Mouse (Mus musculus) midbrain, embryonic 13.5 days (tissue): ENCODE measurements around the gene Arhgap20. TPM values are rescaled to one million over a fixed set of nuclear protein-coding genes. Genes with fewer than 3 reads are reported as not detected.

Experiments used
- ATAC-seq: fragments of 200-750 bp; cut with Nextera tagmentation; 2 replicates; pipeline ENCODE4 v1.8.0; 2017; ENCODE audit warnings: mild to moderate bottlenecking, moderate TSS enrichment, moderate library complexity
- H3K27ac ChIP-seq: fragments of 300-500 bp; sonication (generic); 2 replicates; pipeline ENCODE4 v1.5.1; 2015; ENCODE audit warnings: inconsistent platforms, mild to moderate bottlenecking, moderate library complexity
- H3K27me3 ChIP-seq: fragments of 300-500 bp; sonication (generic); 2 replicates; pipeline ENCODE4 v1.6.1; 2015; ENCODE audit warnings: mild to moderate bottlenecking, inconsistent platforms
- H3K36me3 ChIP-seq: fragments of 300-500 bp; sonication (generic); 2 replicates; pipeline ENCODE4 v1.6.1; 2015; ENCODE audit warnings: mild to moderate bottlenecking, inconsistent platforms
- H3K4me1 ChIP-seq: fragments of 300-500 bp; sonication (generic); replicated peaks from 2 replicates; pipeline ENCODE4 v1.6.1; 2015; ENCODE audit warnings: inconsistent platforms
- H3K4me2 ChIP-seq: fragments of 300-500 bp; sonication (generic); replicated peaks from 2 replicates; pipeline ENCODE4 v1.6.1; 2015; ENCODE audit warnings: moderate library complexity, mild to moderate bottlenecking, inconsistent platforms
- H3K4me3 ChIP-seq: fragments of 300-500 bp; sonication (generic); replicated peaks from 2 replicates; pipeline ENCODE4 v1.5.1; 2015; ENCODE audit warnings: mild to moderate bottlenecking, inconsistent platforms
- H3K9ac ChIP-seq: fragments of 300-500 bp; sonication (generic); replicated peaks from 2 replicates; pipeline ENCODE4 v1.6.1; 2015; ENCODE audit warnings: mild to moderate bottlenecking, inconsistent platforms
- H3K9me3 ChIP-seq: fragments of 300-500 bp; sonication (generic); 2 replicates; pipeline ENCODE4 v1.6.1; 2016; ENCODE audit warnings: mild to moderate bottlenecking, inconsistent platforms
- WGBS: fragments of 180-500 bp; shearing (Covaris S2); methylation state at CpG from one replicate; pipeline ENCODE4 v1.1.7; 2015; 5-methylcytosine and 5-hydroxymethylcytosine counted together
- polyA plus RNA-seq: library from polyadenylated mRNA; unstranded; fragments of >200 nt; fragmentation: Nextera tagmentation; extraction: Ambion mirVana; gene quantifications from 2 replicates; pipeline ENCODE4 v1.2.1, GENCODE M21; 2015

Arhgap20 gene
- polyA plus RNA-seq, 1 experiment from 2014 or later: 11.6 TPM

DNA sequence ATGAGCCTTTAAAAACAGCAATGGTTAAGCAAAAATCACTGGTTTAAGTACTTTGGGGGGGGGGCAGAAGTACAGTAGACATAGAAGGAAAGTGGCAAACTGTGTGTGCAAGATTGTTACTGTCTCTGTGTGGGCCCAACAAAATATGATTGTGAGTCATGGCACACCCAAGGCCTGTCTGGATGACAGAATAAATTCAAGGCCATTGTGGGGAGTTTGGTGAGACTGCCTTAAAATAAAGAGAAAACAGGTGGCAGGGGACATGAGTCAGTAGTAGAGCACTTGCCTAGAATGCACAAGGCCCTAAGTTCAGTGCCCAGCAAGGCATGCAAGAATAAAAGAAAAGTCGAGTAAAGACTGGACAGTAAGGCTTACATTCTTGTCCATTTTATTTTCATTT, 47.8 kb downstream of the Arhgap20 start:
- Histone ChIP-seq H3K4me2 (no peak overlapping the region), H3K4me3 (no peak overlapping the region), H3K4me1 (no peaks in the 10 kb centered on the region), H3K27me3 (no peaks in the 10 kb centered on the region), H3K36me3 (no peaks in the 10 kb centered on the region), H3K9ac (no peak overlapping the region), H3K9me3 (no peaks in the 10 kb centered on the region), H3K27ac (no peak overlapping the region)
- ATAC-seq: no peak
- 81% methylated on average over 1 of the region's 1 CpGs for WGBS

GRCm38 (mm10) chr9:51824516-51824915, 59.4 kb downstream of the Arhgap20 start:
- no peak overlapping the region for H3K9ac ChIP-seq
- H3K9me3 ChIP-seq: no peaks in the 10 kb centered on the region
- no peaks in the 10 kb centered on the region for H3K4me1 ChIP-seq
- no peak overlapping the region for H3K4me3 ChIP-seq
- H3K27ac ChIP-seq: no peak overlapping the region
- WGBS: 81% methylated on average over 7 of the region's 7 CpGs
- no peak overlapping the region for H3K4me2 ChIP-seq
- no peak for ATAC-seq
- no peaks in the 10 kb centered on the region for H3K27me3 ChIP-seq
- H3K36me3 ChIP-seq: no peaks in the 10 kb centered on the region

DNA sequence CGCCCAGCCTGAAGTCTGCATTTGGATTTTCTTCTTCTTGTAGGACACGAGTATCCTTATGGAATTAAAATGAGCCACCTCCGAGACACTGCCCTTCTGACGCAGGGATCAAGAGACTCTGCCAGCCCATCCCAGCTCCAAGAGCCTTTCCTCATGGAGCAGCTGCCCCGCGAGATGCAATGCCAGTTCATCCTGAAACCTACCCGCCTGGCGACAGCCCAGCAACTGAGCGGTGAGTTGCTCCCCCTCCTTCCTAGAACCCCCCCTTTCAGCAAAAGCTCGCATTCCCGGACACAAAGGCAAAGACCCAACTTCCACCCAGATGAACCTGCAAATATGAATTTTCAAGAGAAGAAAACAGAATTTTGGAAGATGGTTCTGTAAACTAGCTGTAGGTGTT, 66.5 kb downstream of the Arhgap20 start:
- no peak overlapping the region for H3K4me3 ChIP-seq
- ATAC-seq: no peak
- H3K4me1 ChIP-seq: no peaks in the 10 kb centered on the region
- H3K36me3 ChIP-seq: no peaks in the 10 kb centered on the region
- WGBS: 68% methylated on average over 11 of the region's 11 CpGs
- H3K27ac ChIP-seq: no peak overlapping the region
- H3K4me2 ChIP-seq: no peak overlapping the region
- H3K27me3 ChIP-seq: no peaks in the 10 kb centered on the region
- H3K9ac ChIP-seq: no peak overlapping the region
- no peaks in the 10 kb centered on the region for H3K9me3 ChIP-seq

DNA sequence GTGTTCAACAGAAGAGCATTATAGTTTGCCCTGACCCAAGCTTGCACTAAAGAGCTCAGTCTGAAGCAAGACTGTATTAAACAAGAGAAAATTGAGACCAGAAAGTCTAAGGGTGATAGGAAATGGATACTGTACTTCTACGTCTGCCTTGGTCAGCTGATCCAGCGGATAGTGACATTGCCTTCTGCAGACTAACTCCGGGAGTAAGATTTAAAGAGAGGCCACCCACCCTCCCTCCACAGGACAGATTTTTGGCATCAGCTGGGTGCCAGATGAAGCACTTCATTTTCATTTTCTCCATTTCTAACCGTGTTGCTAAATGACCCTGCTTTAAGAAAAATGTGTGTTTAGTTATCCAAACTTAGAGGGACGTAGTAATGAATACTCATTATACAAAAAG, 67.2 kb downstream of the Arhgap20 start:
- 89% methylated on average over 5 of the region's 5 CpGs for WGBS
- no peak for ATAC-seq

DNA sequence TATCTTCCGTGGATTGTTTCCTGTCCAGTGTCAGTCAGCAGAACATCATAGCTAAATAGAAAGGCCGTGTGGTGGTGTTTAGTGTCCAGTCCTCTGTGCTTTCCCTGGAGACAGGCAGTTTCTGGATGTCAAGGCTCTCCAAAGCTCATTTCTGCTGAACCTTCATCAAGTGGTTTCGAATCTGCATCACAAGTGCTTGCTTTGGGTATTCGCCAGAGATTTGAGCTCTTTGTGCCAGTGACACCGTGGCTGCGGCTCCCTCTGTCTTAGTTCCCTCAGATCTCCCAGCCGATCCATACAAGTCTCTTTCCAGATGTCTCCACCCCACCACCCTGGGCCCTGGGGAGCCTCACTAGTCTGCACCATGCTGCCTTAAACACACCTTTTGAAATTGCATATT, 72.6 kb downstream of the Arhgap20 start:
- Histone ChIP-seq H3K4me3 (no peak overlapping the region), H3K4me1 (no peaks in the 10 kb centered on the region), H3K9ac (no peak overlapping the region), H3K9me3 (no peaks in the 10 kb centered on the region), H3K27me3 (no peaks in the 10 kb centered on the region), H3K36me3 (no peaks in the 10 kb centered on the region), H3K4me2 (no peak overlapping the region), H3K27ac (no peak overlapping the region)
- ATAC-seq: no peak
- 65% methylated on average over 7 of the region's 7 CpGs for WGBS

More for the DNA sequence above, 67.2 kb downstream of the Arhgap20 start:
- no peak overlapping the region for H3K9ac ChIP-seq
- H3K27me3 ChIP-seq: no peaks in the 10 kb centered on the region
- H3K36me3 ChIP-seq: no peaks in the 10 kb centered on the region
- H3K27ac ChIP-seq: no peak overlapping the region
- H3K9me3 ChIP-seq: no peaks in the 10 kb centered on the region
- no peaks in the 10 kb centered on the region for H3K4me1 ChIP-seq
- H3K4me2 ChIP-seq: no peak overlapping the region
- H3K4me3 ChIP-seq: no peak overlapping the region

- Histone ChIP-seq H3K4me3 (no peak overlapping the region), H3K27ac (no peak overlapping the region), H3K9ac (no peak overlapping the region), H3K36me3 (no peaks in the 10 kb centered on the region), H3K27me3 (no peaks in the 10 kb centered on the region), H3K9me3 (no peaks in the 10 kb centered on the region), H3K4me1 (no peaks in the 10 kb centered on the region), H3K4me2 (no peak overlapping the region)
- ATAC-seq: no peak
- WGBS: 53% methylated on average over 4 of the region's 4 CpGs
Measured at GRCm38 (mm10) chr9:51843216-51843615, 78.1 kb downstream of the Arhgap20 start.

DNA sequence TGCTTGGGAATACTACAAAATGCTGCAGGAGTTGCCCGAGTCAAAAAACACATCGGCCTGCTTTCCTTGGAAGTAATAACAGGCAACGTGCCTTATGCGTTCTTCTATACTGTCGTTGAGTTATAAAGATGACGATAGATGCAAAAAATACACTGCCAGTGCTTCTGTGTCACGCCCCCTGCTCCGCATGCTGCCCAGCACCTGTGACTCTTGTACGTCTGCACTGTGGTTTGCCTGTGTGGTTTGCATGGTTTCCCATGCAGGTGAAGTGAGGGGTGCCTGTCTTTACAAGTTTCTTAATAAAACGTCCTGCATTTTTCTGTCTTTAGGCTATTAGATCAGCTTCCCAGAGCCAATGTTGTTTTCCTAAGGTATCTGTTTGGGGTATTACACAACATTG, 80.7 kb downstream of the Arhgap20 start:
- peaks cover 11% of the 10 kb centered on the region; the same call in 1 of the 2 replicates for H3K36me3 ChIP-seq
- H3K4me1 ChIP-seq: no peaks in the 10 kb centered on the region
- H3K27me3 ChIP-seq: no peaks in the 10 kb centered on the region
- WGBS: 91% methylated on average over 10 of the region's 10 CpGs
- H3K9me3 ChIP-seq: no peaks in the 10 kb centered on the region
- H3K4me2 ChIP-seq: no peak overlapping the region
- H3K9ac ChIP-seq: no peak overlapping the region
- no peak overlapping the region for H3K27ac ChIP-seq
- H3K4me3 ChIP-seq: no peak overlapping the region
- ATAC-seq: no peak

DNA sequence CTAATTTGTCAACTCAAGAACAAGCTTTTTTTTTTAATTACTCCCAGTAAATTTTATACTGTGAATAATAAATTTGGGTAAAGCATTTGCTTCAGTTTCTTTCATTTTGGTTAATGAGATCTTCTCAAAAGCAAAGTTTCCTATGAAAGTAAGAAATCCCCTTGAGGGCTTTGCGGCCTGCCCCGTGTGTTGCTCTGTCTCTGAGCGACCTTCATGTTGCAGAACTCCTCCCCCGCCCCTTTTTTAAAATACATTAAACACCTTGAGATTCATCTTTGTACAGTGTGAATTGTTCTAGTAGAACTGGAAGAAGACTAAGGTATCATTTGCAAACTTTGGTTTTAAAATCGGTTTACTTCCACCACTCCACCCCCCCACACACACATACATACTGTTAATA, 88.6 kb downstream of the Arhgap20 start:
- Histone ChIP-seq H3K27me3 (no peaks in the 10 kb centered on the region), H3K9me3 (no peaks in the 10 kb centered on the region), H3K9ac (no peak overlapping the region), H3K4me3 (no peak overlapping the region), H3K36me3 (peaks cover 11% of the 10 kb centered on the region; the same call in 1 of the 2 replicates), H3K4me2 (no peak overlapping the region), H3K4me1 (no peaks in the 10 kb centered on the region), H3K27ac (no peak overlapping the region)
- WGBS: 92% methylated on average over 5 of the region's 5 CpGs
- ATAC-seq: no peak

GRCm38 (mm10) chr9:51864273-51864672, 99.1 kb downstream of the Arhgap20 start:
- Histone ChIP-seq H3K36me3 (no peaks in the 10 kb centered on the region), H3K4me1 (no peaks in the 10 kb centered on the region), H3K27me3 (no peaks in the 10 kb centered on the region), H3K4me2 (no peak overlapping the region), H3K27ac (no peak overlapping the region), H3K4me3 (no peak overlapping the region), H3K9ac (no peak overlapping the region), H3K9me3 (no peaks in the 10 kb centered on the region)
- WGBS: 86% methylated on average over 3 of the region's 3 CpGs
- no peak for ATAC-seq

GRCm38 (mm10) chr9:51866634-51867033, 101.5 kb downstream of the Arhgap20 start:
- Histone ChIP-seq H3K27ac (no peak overlapping the region), H3K4me1 (no peaks in the 10 kb centered on the region), H3K27me3 (no peaks in the 10 kb centered on the region), H3K36me3 (no peaks in the 10 kb centered on the region), H3K4me3 (no peak overlapping the region), H3K9ac (no peak overlapping the region), H3K4me2 (no peak overlapping the region), H3K9me3 (no peaks in the 10 kb centered on the region)
- 46% methylated on average over 4 of the region's 4 CpGs for WGBS
- ATAC-seq: no peak

- no peak overlapping the region for H3K4me2 ChIP-seq
- no peak overlapping the region for H3K4me3 ChIP-seq
- H3K27ac ChIP-seq: no peak overlapping the region
- H3K27me3 ChIP-seq: no peaks in the 10 kb centered on the region
- 87% methylated on average over 4 of the region's 4 CpGs for WGBS
- H3K9ac ChIP-seq: no peak overlapping the region
- H3K36me3 ChIP-seq: no peaks in the 10 kb centered on the region
- H3K9me3 ChIP-seq: no peaks in the 10 kb centered on the region
- no peaks in the 10 kb centered on the region for H3K4me1 ChIP-seq
- ATAC-seq: no peak
Measured at GRCm38 (mm10) chr9:51869056-51869455, 103.9 kb downstream of the Arhgap20 start.

DNA sequence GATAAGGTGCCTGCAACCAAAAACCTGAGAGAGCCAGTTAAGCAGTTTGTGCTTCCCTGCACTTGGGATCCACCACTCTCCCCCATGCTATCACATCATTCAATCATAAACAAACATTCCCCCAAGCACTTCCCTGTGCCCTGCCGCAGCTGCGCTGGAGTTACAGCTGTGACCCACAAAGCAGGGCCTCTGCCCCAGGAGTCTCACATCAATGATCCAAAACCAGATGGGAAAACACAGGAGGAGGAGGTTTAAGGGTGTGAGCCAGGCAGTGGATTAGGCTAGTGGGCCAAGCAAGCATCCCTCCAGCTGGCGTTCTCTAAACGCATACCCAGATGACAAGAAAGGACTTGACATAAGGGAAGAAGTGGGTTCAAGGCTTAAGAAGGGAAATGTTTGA, 109.2 kb downstream of the Arhgap20 start:
- no peak overlapping the region for H3K27ac ChIP-seq
- ATAC-seq: no peak
- no peaks in the 10 kb centered on the region for H3K36me3 ChIP-seq
- no peaks in the 10 kb centered on the region for H3K9me3 ChIP-seq
- whole genome bisulfite sequencing: 59% methylated on average over 4 of the region's 4 CpGs
- H3K27me3 ChIP-seq: no peaks in the 10 kb centered on the region
- no peak overlapping the region for H3K4me3 ChIP-seq
- no peaks in the 10 kb centered on the region for H3K4me1 ChIP-seq
- no peak overlapping the region for H3K9ac ChIP-seq
- H3K4me2 ChIP-seq: no peak overlapping the region

- Histone ChIP-seq H3K9ac (no peak overlapping the region), H3K4me3 (no peak overlapping the region), H3K4me2 (no peak overlapping the region), H3K27ac (no peak overlapping the region), H3K4me1 (no peaks in the 10 kb centered on the region), H3K27me3 (no peaks in the 10 kb centered on the region), H3K36me3 (no peaks in the 10 kb centered on the region), H3K9me3 (no peaks in the 10 kb centered on the region)
- ATAC-seq: no peak
- 90% methylated on average over 20 of the region's 20 CpGs for WGBS
Measured at GRCm38 (mm10) chr9:51875531-51875930, 110.4 kb downstream of the Arhgap20 start.
